Mouse (Mus musculus): Measurements from ENCODE around the gene Syt7. TPM values are rescaled to one million over a fixed set of nuclear protein-coding genes. Genes with fewer than 3 reads are reported as not detected.
A peak's percentile ranks its signal among the peaks of the same experiment; 100 is the strongest.

Gene Syt7
- total RNA-seq, 2 experiments from 2014 or later = 326 to 329 TPM

- no peak for TF ChIP-seq CTCF (IDR thresholded peaks at IDR 0.05)
- Histone ChIP-seq H3K27ac (peak overlapping the region; percentile 92), H3K4me3 (peak overlapping the region; percentile 75)
- no peak for DNase-seq (ENCODE audit: extremely low spot score in 1 of 2, low spot score in 2 of 2)
- intact Hi-C loops (cut with DNase I) = loop anchor here (5.0 kb wide), 1 partner anchor 133 kb away; no protein-coding TSS in a partner anchor
These were observed 1.3 kb downstream of the Syt7 start for GRCm38 (mm10) chr19:10390099-10390680.

GRCm38 (mm10) chr19:10391028-10391427, 2.1 kb downstream of the Syt7 start:
- intact Hi-C loops (cut with DNase I) = loop anchor here (5.0 kb wide), 1 partner anchor 134 kb away; no protein-coding TSS in a partner anchor
- peak overlapping the region; percentile 75 for H3K4me3 ChIP-seq
- TF ChIP-seq CTCF (IDR thresholded peaks at IDR 0.05) = no peak
- H3K27ac ChIP-seq = peak overlapping the region; percentile 92
- DNase-seq (ENCODE audit: extremely low spot score in 1 of 2, low spot score in 2 of 2) = no peak

- intact Hi-C loops (cut with DNase I) = loop anchor here (5.0 kb wide), 1 partner anchor 135 kb away; no protein-coding TSS in a partner anchor
- H3K27ac ChIP-seq = peak overlapping the region; percentile 92; the same call in 1 of the 2 replicates
- H3K4me3 ChIP-seq = no peak overlapping the region
- DNase-seq (ENCODE audit: extremely low spot score in 1 of 2, low spot score in 2 of 2) = no peak
- TF ChIP-seq CTCF (IDR thresholded peaks at IDR 0.05) = peak; percentile 36
These were observed 3.1 kb downstream of the Syt7 start for GRCm38 (mm10) chr19:10391995-10392394.

GRCm38 (mm10) chr19:10393471-10393870, 4.6 kb downstream of the Syt7 start:
- intact Hi-C loops (cut with DNase I) = loop anchor here (5.0 kb wide), 1 partner anchor 136 kb away; no protein-coding TSS in a partner anchor
- peak overlapping the region; percentile 29 for H3K4me3 ChIP-seq
- TF ChIP-seq CTCF (IDR thresholded peaks at IDR 0.05) = no peak
- no peak for DNase-seq (ENCODE audit: extremely low spot score in 1 of 2, low spot score in 2 of 2)
- peak overlapping the region; percentile 73 for H3K27ac ChIP-seq

GRCm38 (mm10) chr19:10393874-10394500, 5.1 kb downstream of the Syt7 start:
- Histone ChIP-seq H3K27ac (peak overlapping the region; percentile 73), H3K4me3 (peak overlapping the region; percentile 29)
- DNase-seq (ENCODE audit: extremely low spot score in 1 of 2, low spot score in 2 of 2) = no peak

GRCm38 (mm10) chr19:10395174-10395573, 6.3 kb downstream of the Syt7 start:
- DNase-seq (ENCODE audit: extremely low spot score in 1 of 2, low spot score in 2 of 2) = no peak
- peak; percentile 53 for TF ChIP-seq CTCF (IDR thresholded peaks at IDR 0.05)
- Histone ChIP-seq H3K27ac (peak overlapping the region; percentile 50), H3K4me3 (no peak overlapping the region)
- intact Hi-C loops (cut with DNase I) = no loop called here

More at GRCm38 (mm10) chr19:10393874-10394500, 5.1 kb downstream of the Syt7 start:
- intact Hi-C loops (cut with DNase I) = loop anchor here (5.0 kb wide), 1 partner anchor 137 kb away; no protein-coding TSS in a partner anchor
- TF ChIP-seq CTCF (IDR thresholded peaks at IDR 0.05) = no peak

GRCm38 (mm10) chr19:10396962-10397361, 8.1 kb downstream of the Syt7 start:
- Histone ChIP-seq H3K4me3 (no peak overlapping the region), H3K27ac (peak overlapping the region; percentile 89; the same call in 1 of the 2 replicates)
- no peak for DNase-seq (ENCODE audit: extremely low spot score in 1 of 2, low spot score in 2 of 2)
- no peak for TF ChIP-seq CTCF (IDR thresholded peaks at IDR 0.05)
- intact Hi-C loops (cut with DNase I) = no loop called here

GRCm38 (mm10) chr19:10397479-10398153, 8.7 kb downstream of the Syt7 start:
- DNase-seq (ENCODE audit: extremely low spot score in 1 of 2, low spot score in 2 of 2) = peak; percentile 78 to 82
- Histone ChIP-seq H3K4me3 (no peak overlapping the region), H3K27ac (peak overlapping the region; percentile 89)
- intact Hi-C loops (cut with DNase I) = loop anchor here (2.0 kb wide), 1 partner anchor 61 kb away; no protein-coding TSS in a partner anchor
- no peak for TF ChIP-seq CTCF (IDR thresholded peaks at IDR 0.05)

GRCm38 (mm10) chr19:10398296-10398695, 9.4 kb downstream of the Syt7 start:
- H3K27ac ChIP-seq = peak overlapping the region; percentile 89
- intact Hi-C loops (cut with DNase I) = loop anchor here (2.0 kb wide), 1 partner anchor 61 kb away; no protein-coding TSS in a partner anchor
- TF ChIP-seq CTCF (IDR thresholded peaks at IDR 0.05) = no peak; the same call in 1 of the 2 replicates

GRCm38 (mm10) chr19:10402771-10403494, 14.0 kb downstream of the Syt7 start:
- intact Hi-C loops (cut with DNase I) = no loop called here
- H3K4me3 ChIP-seq = no peak overlapping the region
- TF ChIP-seq CTCF (IDR thresholded peaks at IDR 0.05) = peak; percentile 70
- H3K27ac ChIP-seq = peak overlapping the region; percentile 80
- DNase-seq (ENCODE audit: extremely low spot score in 1 of 2, low spot score in 2 of 2) = peak in 1 of 2 experiments; percentile 60

More at GRCm38 (mm10) chr19:10398296-10398695, 9.4 kb downstream of the Syt7 start:
- H3K4me3 ChIP-seq = no peak overlapping the region
- DNase-seq (ENCODE audit: extremely low spot score in 1 of 2, low spot score in 2 of 2) = peak; percentile 80 to 84

All from left cerebral cortex, adult 2 months (tissue).